Mouse (Mus musculus) CH12.LX (cell line): ENCODE data around the gene Tmem30c. TPM values are rescaled to one million over a fixed set of nuclear protein-coding genes. Genes with fewer than 3 reads are reported as not detected.

Experiments used
- DNase-seq: peaks from one replicate; pipeline ENCODE4 v3.0.0-alpha.2; 2013; ENCODE audit errors: extremely low read depth
- H3K27ac ChIP-seq: 2 replicates; pipeline ENCODE4 v1.5.1; 2012; ENCODE audit warnings: low read depth, mild to moderate bottlenecking, control low read depth, moderate library complexity; ENCODE audit not compliant: insufficient read depth
- H3K27me3 ChIP-seq: replicated peaks from 2 replicates; pipeline ENCODE3; 2012; ENCODE audit warnings: inconsistent platforms
- H3K36me3 ChIP-seq, 2 experiments: replicated peaks in 1 of 2; 2 replicates each; pipeline versions ENCODE3 to v1.6.1; 2012; ENCODE audit warnings: inconsistent platforms in 1 of 2, low read length in 1 of 2, mild to moderate bottlenecking in 1 of 2, mixed read lengths in 1 of 2, moderate library complexity in 1 of 2; ENCODE audit not compliant: control insufficient read depth in 1 of 2, insufficient read depth in 1 of 2
- H3K4me1 ChIP-seq, 2 experiments: 2 replicates each; pipeline ENCODE4 v1.6.1; 2012; ENCODE audit warnings: inconsistent platforms in 1 of 2, moderate library complexity in 1 of 2; ENCODE audit not compliant: insufficient read depth in 2 of 2, control insufficient read depth in 1 of 2
- H3K4me2 ChIP-seq: 2 replicates; pipeline ENCODE4 v1.6.1; 2012; ENCODE audit warnings: low read depth, mild to moderate bottlenecking, control low read depth; ENCODE audit not compliant: poor library complexity, insufficient read depth, severe bottlenecking
- H3K4me3 ChIP-seq, 3 experiments: fragments of 150-350 bp in 1 of 3; sonication (generic) in 1 of 3; replicated peaks in 1 of 3; 2 replicates each; pipeline versions ENCODE3 to v1.5.1; 2011 to 2012; ENCODE audit warnings: low read depth in 2 of 3, low read length in 2 of 3, mild to moderate bottlenecking in 2 of 3, moderate library complexity in 2 of 3, control low read depth in 1 of 3, improper control_type of control experiment in 1 of 3, inconsistent platforms in 1 of 3, mixed read lengths in 1 of 3; ENCODE audit not compliant: poor library complexity in 1 of 3
- H3K79me2 ChIP-seq: replicated peaks from 2 replicates; pipeline ENCODE4 v1.6.1; 2012; ENCODE audit warnings: mild to moderate bottlenecking, moderate library complexity; ENCODE audit not compliant: control insufficient read depth, poor library complexity, insufficient read depth, severe bottlenecking; ENCODE audit errors: extremely low read depth
- H3K9ac ChIP-seq: 2 replicates; pipeline ENCODE4 v1.6.1; 2012; ENCODE audit warnings: low read depth, mild to moderate bottlenecking, control low read depth, moderate library complexity; ENCODE audit not compliant: insufficient read depth
- H3K9me3 ChIP-seq: replicated peaks from 2 replicates; pipeline ENCODE3; 2012; ENCODE audit warnings: low read length, inconsistent platforms, mixed read lengths
- BHLHE40 ChIP-seq: IDR thresholded peaks from 2 replicates; pipeline ENCODE4 v1.6.1; 2011; ENCODE audit warnings: mild to moderate bottlenecking, low read depth, low read length, improper control_type of control experiment
- CHD1 ChIP-seq: IDR thresholded peaks from 2 replicates; pipeline ENCODE4 v1.6.1; 2012; ENCODE audit warnings: low read depth, low read length, improper control_type of control experiment, inconsistent platforms
- CTCF ChIP-seq, 2 experiments: IDR thresholded peaks in 1 of 2; conservative IDR thresholded peaks in 1 of 2; 2 replicates each; pipeline ENCODE4 v1.5.1; 2011 to 2012; ENCODE audit warnings: low read depth in 2 of 2, low read length in 2 of 2, improper control_type of control experiment in 1 of 2, inconsistent platforms in 1 of 2, mild to moderate bottlenecking in 1 of 2, moderate library complexity in 1 of 2
- ELF1 ChIP-seq: IDR thresholded peaks from 2 replicates; pipeline ENCODE4 v1.6.1; 2014; ENCODE audit warnings: low read depth, mild to moderate bottlenecking, inconsistent platforms, low read length, improper control_type of control experiment
- EP300 ChIP-seq: IDR thresholded peaks from 2 replicates; pipeline ENCODE4 v1.6.1; 2011; ENCODE audit warnings: low read length, improper control_type of control experiment
- ETS1 ChIP-seq: conservative IDR thresholded peaks from 2 replicates; pipeline ENCODE4 v1.6.1; 2012; ENCODE audit warnings: low read depth, mild to moderate bottlenecking, inconsistent platforms, low read length, improper control_type of control experiment, moderate library complexity
- JUN ChIP-seq: IDR thresholded peaks from 2 replicates; pipeline ENCODE4 v1.6.1; 2011; ENCODE audit warnings: low read depth, mild to moderate bottlenecking, low read length, improper control_type of control experiment, moderate library complexity; ENCODE audit not compliant: insufficient read depth
- MAX ChIP-seq: IDR thresholded peaks from 2 replicates; pipeline ENCODE4 v1.6.1; 2011; ENCODE audit warnings: low read length, improper control_type of control experiment
- MAZ ChIP-seq: IDR thresholded peaks from 2 replicates; pipeline ENCODE4 v1.6.1; 2012; ENCODE audit warnings: low read depth, mild to moderate bottlenecking, inconsistent platforms, low read length, improper control_type of control experiment, moderate library complexity
- MYC ChIP-seq: IDR thresholded peaks from 2 replicates; pipeline ENCODE4 v1.6.1; 2011; ENCODE audit warnings: low read depth, mild to moderate bottlenecking, improper control_type of control experiment, low read length
- NRF1 ChIP-seq: IDR thresholded peaks from 2 replicates; pipeline ENCODE4 v1.6.1; 2014; ENCODE audit warnings: low read depth, mild to moderate bottlenecking, inconsistent platforms, low read length, improper control_type of control experiment, moderate library complexity
- PAX5 ChIP-seq: IDR thresholded peaks from 2 replicates; pipeline ENCODE4 v1.6.1; 2012; ENCODE audit warnings: low read length, inconsistent platforms, mixed read lengths
- POLR2A ChIP-seq: IDR thresholded peaks from 2 replicates; pipeline ENCODE4 v1.6.1; 2011; ENCODE audit warnings: low read depth, mild to moderate bottlenecking, improper control_type of control experiment, low read length
- SIN3A ChIP-seq: IDR thresholded peaks from 2 replicates; pipeline ENCODE4 v1.6.1; 2012; ENCODE audit warnings: low read length, improper control_type of control experiment, inconsistent platforms
- SMC3 ChIP-seq: IDR thresholded peaks from 2 replicates; pipeline ENCODE4 v1.6.1; 2011; ENCODE audit warnings: low read depth, low read length, improper control_type of control experiment
- TBP ChIP-seq: conservative IDR thresholded peaks from 2 replicates; pipeline ENCODE4 v1.6.1; 2011; ENCODE audit warnings: low read depth, low read length, improper control_type of control experiment
- TCF12 ChIP-seq: IDR thresholded peaks from 2 replicates; pipeline ENCODE4 v1.6.1; 2014; ENCODE audit warnings: low read depth, mild to moderate bottlenecking, inconsistent platforms, low read length, improper control_type of control experiment
- UBTF ChIP-seq: IDR thresholded peaks from 2 replicates; pipeline ENCODE4 v1.6.1; 2012; ENCODE audit warnings: low read depth, mild to moderate bottlenecking, inconsistent platforms, low read length, improper control_type of control experiment, moderate library complexity
- USF1 ChIP-seq: IDR thresholded peaks from 2 replicates; pipeline ENCODE4 v1.6.1; 2014; ENCODE audit warnings: low read depth, mild to moderate bottlenecking, inconsistent platforms, low read length, improper control_type of control experiment
- ZKSCAN1 ChIP-seq: IDR thresholded peaks from 2 replicates; pipeline ENCODE4 v1.6.1; 2012; ENCODE audit warnings: low read depth, inconsistent platforms, low read length, improper control_type of control experiment, borderline replicate concordance
- ZMIZ1 ChIP-seq: IDR thresholded peaks from 2 replicates; pipeline ENCODE4 v1.6.1; 2012; ENCODE audit warnings: low read depth, mild to moderate bottlenecking, inconsistent platforms, low read length, improper control_type of control experiment
- dilution Hi-C: fragments of 300-500 bp; cut with MboI; formaldehyde crosslinking; loops from 2 replicates; pipeline ENCODE4 v1.14.3; 2020; ENCODE audit warnings: low sequenced_read_pairs; ENCODE audit not compliant: extremely low pct_unique_long_range_greater_than_20kb, extremely low pct_ligation_motif_present
- in situ Hi-C: fragments of 300-500 bp; cut with MboI; formaldehyde crosslinking; loops from 3 replicates; pipeline ENCODE4 v1.14.3; 2019; ENCODE audit warnings: low sequenced_read_pairs, low pct_ligation_motif_present, low pct_unique_long_range_greater_than_20kb, mixed read lengths
- polyA plus RNA-seq: library from polyadenylated mRNA; unstranded; fragments of >175 nt; gene quantifications from 2 replicates; pipeline ENCODE4 v1.2.1, GENCODE M21; 2012; ENCODE audit warnings: low read depth; ENCODE audit not compliant: insufficient read length
- total RNA-seq, 2 experiments: library from RNA; depleted of rRNA; stranded (reverse); fragments of 300-350 nt in 1 of 2; fragments of >200 nt in 1 of 2; gene quantifications; 2 replicates each; pipeline ENCODE4 v1.2.3; 2012 to 2014

Tmem30c gene
- total and polyA plus RNA-seq, 3 experiments = 0.07 to 0.16 TPM; not detected in 1

DNA sequence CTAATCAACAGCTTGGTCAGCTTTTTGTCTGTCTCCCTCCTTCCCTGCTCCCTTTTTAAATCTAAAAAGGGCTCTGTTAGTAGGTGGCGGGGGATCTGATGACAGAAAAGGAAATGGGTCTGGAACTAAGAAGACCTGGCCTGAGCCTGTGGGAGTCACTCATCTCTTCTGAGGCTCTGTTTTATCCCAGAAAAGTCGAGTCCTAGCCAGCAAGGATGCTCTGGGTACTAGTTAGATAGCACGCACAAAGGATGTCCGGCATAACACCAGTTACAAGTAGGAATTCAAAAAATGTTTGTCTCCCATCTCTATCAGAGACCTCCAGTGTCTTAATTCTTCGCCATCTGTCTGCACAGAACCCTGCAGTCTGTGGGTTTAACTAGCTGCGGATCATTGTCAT, 12.8 kb upstream of the Tmem30c start:
- no peak for TF ChIP-seq POLR2A
- TF ChIP-seq TCF12 = no peak
- no peak for TF ChIP-seq BHLHE40
- no peak for TF ChIP-seq EP300
- TF ChIP-seq MYC = no peak
- TF ChIP-seq CTCF (conservative IDR thresholded peaks at IDR 0.05 in 1 of 2, IDR thresholded peaks at IDR 0.05 in 1 of 2; ENCODE audit: low read depth in 2 of 2, low read length in 2 of 2) = no peak
- Histone ChIP-seq H3K79me2 (no peaks in the 10 kb centered on the region), H3K9ac (no peak overlapping the region), H3K27me3 (no peaks in the 10 kb centered on the region), H3K4me3 (no peak overlapping the region), H3K27ac (no peak overlapping the region), H3K36me3 (peaks cover 3 to 52% of the 10 kb centered on the region in 2 experiments), H3K9me3 (no peaks in the 10 kb centered on the region), H3K4me2 (no peak overlapping the region), H3K4me1 (peaks cover 0 to 5% of the 10 kb centered on the region in 2 experiments; a peak in 1 of 4 replicates)
- dilution Hi-C loops = no loop called here
- in situ Hi-C loops = loop anchor here (10.0 kb wide), 1 partner anchor 89 kb away; no protein-coding TSS in a partner anchor
- DNase-seq = no peak

DNA sequence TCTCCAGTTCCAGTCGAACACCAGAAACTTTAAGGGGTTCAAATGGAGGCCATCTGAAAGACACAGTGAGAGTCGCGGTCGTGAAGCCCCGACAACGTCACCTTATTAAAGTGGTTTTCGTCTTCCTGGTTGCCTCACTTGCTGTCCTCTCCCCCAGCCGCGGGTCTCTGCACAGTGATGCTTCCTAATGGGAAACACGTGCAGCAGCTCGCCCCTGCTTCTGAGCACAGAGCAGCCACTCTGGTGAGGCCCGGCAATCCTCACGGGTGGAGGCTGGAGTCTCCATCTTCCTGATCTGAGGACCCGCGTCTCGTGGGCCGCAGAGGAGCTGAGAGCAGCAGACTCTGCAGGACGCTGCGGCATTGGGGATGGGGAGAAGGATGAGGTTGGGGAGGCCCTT, 11.1 kb upstream of the Tmem30c start:
- peaks cover 3 to 43% of the 10 kb centered on the region in 2 experiments for H3K36me3 ChIP-seq
- H3K79me2 ChIP-seq = no peaks in the 10 kb centered on the region
- in situ Hi-C loops (loop anchor here (10.0 kb wide), 1 partner anchor 91 kb away; no protein-coding TSS in a partner anchor), dilution Hi-C loops (no loop called here)
- no peak for DNase-seq
- TF ChIP-seq BHLHE40 (no peak), SMC3 (no peak), CHD1 (no peak), MAX (no peak), ELF1 (no peak), SIN3A (no peak), TBP (no peak), ZKSCAN1 (no peak), ZMIZ1 (no peak), ETS1 (no peak), JUN (no peak), MAZ (no peak), NRF1 (no peak), UBTF (no peak), USF1 (no peak), PAX5 (no peak)
- H3K4me3 ChIP-seq = no peak overlapping the region
- H3K9ac ChIP-seq = no peak overlapping the region
- H3K9me3 ChIP-seq = no peaks in the 10 kb centered on the region
- H3K27me3 ChIP-seq = no peaks in the 10 kb centered on the region
- no peak overlapping the region for H3K27ac ChIP-seq
- 0 out of 4 replicates have a peak, but pooled peaks cover 0 to 5% of the 10 kb centered on the region in 2 experiments for H3K4me1 ChIP-seq
- H3K4me2 ChIP-seq = no peak overlapping the region
